Mouse (Mus musculus): ENCODE data around the gene Pdap1.
"Not testable (repeated sequence)": the region's sequence is repeated elsewhere in the genome, so short reads cannot be mapped to it uniquely, and the experiment has no call there.

Gene Pdap1

GRCm38 (mm10) chr5:145119385-145119784 is 20.7 kb downstream of the Pdap1 start:
- DNase-seq (ENCODE audit: low spot score in 2 of 2) = no peak

GRCm38 (mm10) chr5:145118461-145118860 is 21.6 kb downstream of the Pdap1 start:
- no peak for DNase-seq (ENCODE audit: low spot score in 2 of 2)

GRCm38 (mm10) chr5:145118005-145118404 is 22.0 kb downstream of the Pdap1 start:
- DNase-seq (ENCODE audit: low spot score in 2 of 2) = no peak

GRCm38 (mm10) chr5:145116916-145117315 is 23.1 kb downstream of the Pdap1 start:
- peak in 1 of 2 experiments; percentile 55 for DNase-seq (ENCODE audit: low spot score in 2 of 2)

GRCm38 (mm10) chr5:145116316-145116715 is 23.7 kb downstream of the Pdap1 start:
- no peak for DNase-seq (ENCODE audit: low spot score in 2 of 2)

GRCm38 (mm10) chr5:145115736-145116135 is 24.3 kb downstream of the Pdap1 start:
- DNase-seq (ENCODE audit: low spot score in 2 of 2) = no peak

- peak in 1 of 2 experiments; percentile 40 for DNase-seq (ENCODE audit: low spot score in 2 of 2)
Measured at GRCm38 (mm10) chr5:145114606-145115473, 25.2 kb downstream of the Pdap1 start.

- DNase-seq (ENCODE audit: low spot score in 2 of 2) = no peak
Measured at GRCm38 (mm10) chr5:145114071-145114605, 25.9 kb downstream of the Pdap1 start, which contains the start of gene Arpc1b. TSS of gene Arpc1b (plus strand) at chr5:145114215.

GRCm38 (mm10) chr5:145113416-145113815 is 26.6 kb downstream of the Pdap1 start:
- DNase-seq (ENCODE audit: low spot score in 2 of 2) = no peak

GRCm38 (mm10) chr5:145112566-145112965 is 27.5 kb downstream of the Pdap1 start:
- DNase-seq (ENCODE audit: low spot score in 2 of 2) = no peak

- DNase-seq (ENCODE audit: low spot score in 2 of 2) = no peak
Measured at GRCm38 (mm10) chr5:145110401-145110800, 29.6 kb downstream of the Pdap1 start.

GRCm38 (mm10) chr5:145105694-145106275 is 34.3 kb downstream of the Pdap1 start:
- no peak for DNase-seq (ENCODE audit: low spot score in 2 of 2)

GRCm38 (mm10) chr5:145104328-145104727 is 35.7 kb downstream of the Pdap1 start:
- no peak for DNase-seq (ENCODE audit: low spot score in 2 of 2)

- DNase-seq (ENCODE audit: low spot score in 2 of 2) = no peak
Measured at GRCm38 (mm10) chr5:145102706-145103105, 37.3 kb downstream of the Pdap1 start.

GRCm38 (mm10) chr5:145101451-145101850 is 38.6 kb downstream of the Pdap1 start:
- not testable (repeated sequence) for DNase-seq (ENCODE audit: low spot score in 2 of 2)

- DNase-seq (ENCODE audit: low spot score in 2 of 2) = no peak
Measured at GRCm38 (mm10) chr5:145100960-145101359, 39.1 kb downstream of the Pdap1 start.

GRCm38 (mm10) chr5:145098340-145098821 is 41.7 kb downstream of the Pdap1 start:
- no peak for DNase-seq (ENCODE audit: low spot score in 2 of 2)

- no peak for DNase-seq (ENCODE audit: low spot score in 2 of 2)
Measured at GRCm38 (mm10) chr5:145096195-145096594, 43.8 kb downstream of the Pdap1 start.

- DNase-seq (ENCODE audit: low spot score in 2 of 2) = no peak
Measured at GRCm38 (mm10) chr5:145089878-145090277, 50.2 kb downstream of the Pdap1 start.

- DNase-seq (ENCODE audit: low spot score in 2 of 2) = no peak
Measured at GRCm38 (mm10) chr5:145088186-145088585, 51.9 kb downstream of the Pdap1 start.

GRCm38 (mm10) chr5:145084822-145085221 is 55.2 kb downstream of the Pdap1 start:
- DNase-seq (ENCODE audit: low spot score in 2 of 2) = no peak

- DNase-seq (ENCODE audit: low spot score in 2 of 2) = peak; percentile 76 to 79
Measured at GRCm38 (mm10) chr5:145083632-145084451, 56.2 kb downstream of the Pdap1 start, which contains the start of the genes Arpc1a and Kpna7. TSS of gene Arpc1a (plus strand) at chr5:145083830. TSS of gene Kpna7 (minus strand) at chr5:145084030.
